Mouse (Mus musculus): ENCODE results near the gene Lrrc8a.

The Lrrc8a gene

GRCm38 (mm10) chr2:30237199-30237880 is at the start of gene Lrrc8a:
Lrrc8a (plus strand) TSS chr2:30237715.
- peak; percentile 99 for DNase-seq

DNA sequence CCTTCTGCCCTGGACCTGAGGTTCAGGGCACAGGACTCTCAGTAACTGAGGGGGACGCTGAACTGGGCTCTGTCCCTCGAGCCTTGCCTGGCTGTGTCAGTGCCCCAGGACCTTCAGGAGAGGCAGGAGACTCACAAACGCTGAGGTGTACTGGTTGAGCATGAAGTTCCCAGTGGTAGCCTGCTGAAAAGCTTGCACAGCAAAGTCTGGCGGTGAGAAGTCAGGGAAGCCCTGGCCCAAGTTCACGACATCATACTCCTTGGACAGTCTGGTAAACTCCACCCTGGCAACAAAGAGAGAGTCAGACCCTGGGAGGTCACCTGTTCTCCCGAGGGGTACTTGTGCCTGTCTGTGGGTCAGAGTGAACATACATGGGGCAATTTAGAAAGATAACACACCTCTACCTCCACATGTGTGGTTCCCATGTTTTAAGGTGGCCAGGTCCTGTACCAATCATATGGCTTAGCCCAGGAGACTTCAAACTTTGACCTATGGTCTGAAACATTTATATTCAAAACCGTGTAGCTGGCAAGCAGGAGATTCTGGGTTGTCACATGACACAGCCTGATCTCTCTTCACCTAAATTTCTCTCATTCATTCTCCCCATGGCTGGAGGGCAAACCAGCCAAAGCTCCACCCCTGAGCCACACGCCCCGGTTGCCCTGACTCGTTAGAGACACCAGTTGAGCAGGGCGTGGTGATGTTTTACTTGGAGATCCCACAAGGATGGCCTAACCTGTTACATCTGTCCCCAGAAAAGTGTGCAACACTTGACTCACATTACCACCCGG is 45.5 kb upstream of the Lrrc8a start:
- DNase-seq: no peak

DNA sequence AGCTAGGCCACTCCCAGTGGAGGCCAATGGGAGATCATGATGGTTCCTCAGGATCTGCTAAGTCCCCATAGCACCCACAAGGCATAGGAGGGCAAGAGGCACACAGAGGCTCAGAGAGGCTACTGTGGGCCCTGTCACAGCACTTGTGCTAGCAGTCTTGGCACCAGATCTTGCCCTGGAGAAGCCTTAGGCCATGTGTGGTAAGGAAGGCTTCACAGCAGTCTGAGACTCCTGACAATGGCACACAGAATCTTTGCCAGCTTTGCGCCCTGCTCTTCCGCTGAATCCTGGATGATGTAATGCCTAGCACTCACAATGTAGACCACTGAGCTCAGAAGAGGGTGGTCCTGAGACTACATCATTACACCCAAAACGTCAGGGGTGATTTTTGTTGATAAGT is 42.9 kb upstream of the Lrrc8a start:
- no peak for DNase-seq

DNA sequence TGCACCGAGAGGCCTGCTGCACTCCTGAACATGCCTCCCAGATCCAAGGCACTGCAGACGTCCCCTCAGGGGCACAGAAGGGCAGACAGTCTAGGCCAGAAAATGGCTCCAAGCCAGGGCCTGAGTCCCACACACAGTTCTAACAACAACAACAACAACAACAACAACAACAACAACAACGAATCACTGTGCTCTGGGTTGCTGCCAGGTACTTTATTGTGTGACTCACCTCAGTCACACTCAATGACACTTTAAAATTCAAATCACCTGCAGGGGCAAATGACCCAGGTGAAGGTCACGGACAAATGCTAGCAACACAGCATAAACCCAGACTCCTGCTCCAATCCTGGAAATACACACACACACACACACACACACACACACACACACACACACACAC is 39.5 kb upstream of the Lrrc8a start:
- DNase-seq: no peak

DNA sequence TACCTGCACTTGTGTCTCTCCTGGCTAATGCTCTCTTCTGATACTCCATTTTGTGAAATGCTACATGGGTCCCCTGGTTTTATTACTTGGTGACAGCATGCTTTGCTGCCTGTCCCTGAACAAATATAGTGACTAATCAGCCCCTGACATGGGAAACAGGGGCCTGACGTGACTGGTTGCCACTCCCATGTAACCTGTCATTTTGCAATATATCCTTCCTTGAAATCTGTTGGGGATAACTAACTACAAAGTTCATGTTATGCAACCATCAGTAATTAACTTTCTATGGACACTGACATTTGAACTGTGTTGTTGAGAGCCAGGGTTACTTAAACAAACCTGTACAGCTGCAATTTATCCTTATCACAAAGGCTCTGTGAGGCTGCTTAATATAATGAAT is 37.5 kb upstream of the Lrrc8a start:
- DNase-seq: no peak

GRCm38 (mm10) chr2:30200388-30200925 is 37.1 kb upstream of the Lrrc8a start:
- no peak for DNase-seq

DNA sequence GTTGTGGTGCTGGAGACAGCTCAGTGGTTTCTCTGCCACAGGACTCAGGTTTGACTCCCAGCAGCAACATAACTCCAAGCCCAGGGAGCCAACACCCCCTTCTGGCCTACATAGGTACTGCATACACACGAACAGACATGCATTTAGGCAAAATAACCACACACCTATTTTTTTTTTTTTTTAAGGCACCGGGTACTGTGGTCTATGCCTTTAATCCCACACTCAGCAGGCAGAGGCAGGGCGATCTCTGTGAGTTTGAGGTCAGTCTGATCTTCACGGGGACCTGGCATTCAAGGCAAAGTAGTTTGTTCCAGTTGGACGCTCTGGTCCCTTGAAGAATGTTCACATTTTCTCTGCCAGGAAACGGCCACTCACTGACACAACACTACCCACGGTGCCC is 34.1 kb upstream of the Lrrc8a start:
- DNase-seq: peak; percentile 7

GRCm38 (mm10) chr2:30205255-30205628 is 32.3 kb upstream of the Lrrc8a start:
- peak; percentile 42 for DNase-seq

GRCm38 (mm10) chr2:30205629-30206357 is 31.7 kb upstream of the Lrrc8a start, which contains the start of gene Kyat1:
Kyat1 (minus strand) TSS chr2:30205847.
- peak; percentile 97 for DNase-seq

- DNase-seq: no peak
Measured at GRCm38 (mm10) chr2:30207401-30207800, 30.1 kb upstream of the Lrrc8a start.

GRCm38 (mm10) chr2:30207886-30208285 is 29.6 kb upstream of the Lrrc8a start:
- DNase-seq: no peak

DNA sequence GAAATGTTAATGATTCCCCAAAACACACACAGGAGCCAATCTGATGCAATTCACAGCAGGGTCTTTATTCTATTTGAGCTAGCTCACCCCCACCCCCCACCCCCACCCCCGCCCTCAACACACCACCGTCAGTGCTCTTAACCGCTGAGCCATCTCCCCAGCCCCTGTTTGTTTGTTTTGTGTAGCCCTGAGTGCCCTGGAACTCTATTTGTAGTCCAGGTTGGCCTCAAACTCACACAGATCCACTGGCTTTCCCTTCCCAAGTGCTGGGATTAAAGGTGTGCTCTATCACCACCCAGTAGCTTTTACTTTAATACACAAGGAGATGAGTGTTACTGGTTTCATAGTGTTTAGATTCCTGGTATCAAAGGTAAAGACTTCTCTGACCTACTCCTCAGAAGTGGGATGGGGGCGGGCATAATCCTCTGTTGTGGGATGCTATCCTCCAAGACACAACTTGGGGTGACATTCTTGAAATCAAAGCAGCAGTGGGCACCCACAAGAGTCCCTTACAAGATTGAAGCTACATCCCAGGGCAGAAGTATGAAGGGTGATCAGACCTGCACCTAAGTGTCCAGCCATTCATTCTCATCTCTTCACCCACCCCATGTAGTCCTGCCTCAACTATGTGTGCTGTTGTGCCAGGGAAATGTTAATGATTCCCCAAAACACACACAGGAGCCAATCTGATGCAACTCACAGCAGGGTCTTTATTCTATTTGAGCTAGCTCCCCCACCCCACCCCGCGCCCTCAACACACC is 25.9 kb upstream of the Lrrc8a start:
- no peak for DNase-seq

- DNase-seq: no peak
Measured at GRCm38 (mm10) chr2:30212169-30212545, 25.4 kb upstream of the Lrrc8a start.

DNA sequence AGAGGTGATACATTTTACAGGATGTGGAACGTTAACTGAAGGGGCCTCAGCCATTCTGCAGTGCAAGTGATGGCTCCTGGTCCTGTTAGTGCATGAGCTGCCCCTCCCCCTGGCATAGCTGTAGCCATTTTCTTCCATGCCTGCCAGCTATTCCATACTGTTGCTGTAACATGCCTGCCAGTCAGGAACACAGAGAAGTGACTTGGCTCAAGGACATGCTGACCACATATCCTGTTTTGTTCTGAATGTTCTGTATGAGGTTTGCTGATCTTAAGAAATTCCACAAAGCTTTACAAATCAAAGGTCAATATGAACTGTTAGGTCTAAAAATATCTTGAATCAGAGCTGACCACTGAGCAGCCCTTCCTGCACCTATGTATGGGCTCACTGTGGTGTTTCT is 24.6 kb upstream of the Lrrc8a start:
- no peak for DNase-seq

- no peak for DNase-seq
Measured at GRCm38 (mm10) chr2:30214745-30215144, 22.8 kb upstream of the Lrrc8a start.

DNA sequence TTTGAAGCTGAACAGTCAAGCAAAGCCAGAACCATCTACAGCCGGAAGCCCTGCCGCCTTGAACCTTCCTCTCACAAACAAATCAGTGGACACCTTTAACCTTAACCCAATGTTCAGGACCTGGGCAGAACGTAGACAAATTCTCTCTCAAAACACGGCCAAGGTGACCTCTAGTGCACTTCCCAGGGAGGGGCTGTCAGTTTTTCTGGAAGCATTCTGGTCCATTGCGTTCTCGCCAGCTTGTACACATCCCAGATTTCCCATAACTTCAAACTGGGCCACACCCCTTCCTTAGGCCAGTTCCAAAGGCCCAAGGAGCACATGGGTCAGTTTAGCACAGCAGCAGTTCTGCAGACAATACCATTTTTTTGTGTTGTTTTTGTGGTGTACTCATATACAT is 22.0 kb upstream of the Lrrc8a start:
- no peak for DNase-seq

- DNase-seq: no peak
Measured at GRCm38 (mm10) chr2:30216293-30216692, 21.2 kb upstream of the Lrrc8a start.

DNA sequence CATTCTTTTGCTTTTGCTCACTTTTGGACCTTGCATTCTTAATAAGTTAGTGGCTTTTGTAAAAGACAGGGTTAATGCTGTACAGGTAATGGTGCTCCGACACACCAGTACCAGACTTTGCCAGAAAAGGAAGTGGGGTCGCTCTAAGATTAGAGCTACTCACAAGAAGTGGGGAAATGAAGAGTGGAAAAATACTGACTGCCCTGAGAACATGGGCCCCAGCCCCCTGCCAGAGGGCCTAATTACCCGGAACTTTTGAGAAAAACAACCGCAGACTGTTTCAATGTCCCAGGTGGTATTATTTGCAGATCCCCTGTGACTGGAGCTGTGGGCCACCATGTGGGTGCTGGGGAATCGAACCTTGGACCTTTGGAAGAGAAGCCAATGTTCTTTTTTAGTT is 1.9 kb upstream of the Lrrc8a start:
- no peak for DNase-seq

- peak; percentile 37 for DNase-seq
Measured at GRCm38 (mm10) chr2:30236426-30237198, 903 bp upstream of the Lrrc8a start.

GRCm38 (mm10) chr2:30237881-30238280 is 366 bp downstream of the Lrrc8a start:
- no peak for DNase-seq

GRCm38 (mm10) chr2:30238906-30239465 is 1.5 kb downstream of the Lrrc8a start:
- DNase-seq: no peak

- DNase-seq: no peak
Measured at GRCm38 (mm10) chr2:30239777-30240176, 2.3 kb downstream of the Lrrc8a start.

Measured in embryo, embryonic 11 days (tissue).